Mouse (Mus musculus) embryonic facial prominence, embryonic 15.5 days (tissue): ENCODE measurements around the gene N4bp2l2. TPM values are rescaled to one million over a fixed set of nuclear protein-coding genes. Genes with fewer than 3 reads are reported as not detected.
A peak's percentile ranks its signal among the peaks of the same experiment; 100 is the strongest.
"Not testable (repeated sequence)": the region's sequence is repeated elsewhere in the genome, so short reads cannot be mapped to it uniquely, and the experiment has no call there.

Experiments used
- ATAC-seq: fragments of 200-750 bp; cut with Nextera tagmentation; 2 replicates; pipeline ENCODE4 v1.8.0; 2017; ENCODE audit warnings: low read depth, moderate TSS enrichment; ENCODE audit not compliant: insufficient number of reproducible peaks, low FRiP score, low TSS enrichment
- H3K27ac ChIP-seq: fragments of 300-500 bp; sonication (generic); replicated peaks from 2 replicates; pipeline ENCODE4 v1.5.1; 2015; ENCODE audit warnings: mild to moderate bottlenecking, inconsistent platforms
- H3K27me3 ChIP-seq: fragments of 300-500 bp; sonication (generic); 2 replicates; pipeline ENCODE4 v1.6.1; 2015; ENCODE audit warnings: inconsistent platforms
- H3K36me3 ChIP-seq: fragments of 300-500 bp; sonication (generic); 2 replicates; pipeline ENCODE4 v1.6.1; 2015; ENCODE audit warnings: mild to moderate bottlenecking, inconsistent platforms
- H3K4me1 ChIP-seq: fragments of 300-500 bp; sonication (generic); 2 replicates; pipeline ENCODE4 v1.6.1; 2015; ENCODE audit warnings: inconsistent platforms
- H3K4me2 ChIP-seq: fragments of 300-500 bp; sonication (generic); replicated peaks from 2 replicates; pipeline ENCODE4 v1.6.1; 2015; ENCODE audit warnings: mild to moderate bottlenecking, inconsistent platforms
- H3K4me3 ChIP-seq: fragments of 300-500 bp; sonication (generic); replicated peaks from 2 replicates; pipeline ENCODE4 v1.5.1; 2015; ENCODE audit warnings: mild to moderate bottlenecking, inconsistent platforms
- H3K9ac ChIP-seq: fragments of 300-500 bp; sonication (generic); 2 replicates; pipeline ENCODE4 v1.6.1; 2015; ENCODE audit warnings: inconsistent platforms
- H3K9me3 ChIP-seq: fragments of 300-500 bp; sonication (generic); replicated peaks from 2 replicates; pipeline ENCODE4 v1.6.1; 2016; ENCODE audit warnings: inconsistent platforms
- WGBS: fragments of 180-500 bp; shearing (Covaris S2); methylation state at CpG from one replicate; pipeline ENCODE4 v1.1.7; 2015; 5-methylcytosine and 5-hydroxymethylcytosine counted together
- polyA plus RNA-seq: library from polyadenylated mRNA; unstranded; fragments of >200 nt; fragmentation: Nextera tagmentation; extraction: Ambion mirVana; gene quantifications from 2 replicates; pipeline ENCODE4 v1.2.1, GENCODE M21; 2015

Gene N4bp2l2
- 41.0 and 41.4 TPM in 2 replicates for polyA plus RNA-seq

- Histone ChIP-seq H3K36me3 (peaks cover 12% of the 10 kb centered on the region), H3K4me3 (peak within 1 kb of the TSS; percentile 99), H3K27ac (peak within 1 kb of the TSS; percentile 98), H3K9ac (peak within 1 kb of the TSS; percentile 97), H3K4me2 (peak within 1 kb of the TSS; percentile 58)
- H3K27me3 ChIP-seq, H3K4me1 ChIP-seq, ATAC-seq, H3K9me3 ChIP-seq: not testable (repeated sequence)
- WGBS = 76% methylated on average over 9 of the region's 9 CpGs
These were observed at the start of gene N4bp2l2 for GRCm38 (mm10) chr5:150666133-150666739. TSS of gene N4bp2l2 (minus strand) at chr5:150666183.

- H3K27ac ChIP-seq = no peak overlapping the region
- no peak for ATAC-seq
These were observed 47.4 kb upstream of the N4bp2l2 start for GRCm38 (mm10) chr5:150713431-150713830.

GRCm38 (mm10) chr5:150711503-150711902 lies 45.5 kb upstream of the N4bp2l2 start:
- Histone ChIP-seq H3K27me3 (no peaks in the 10 kb centered on the region), H3K9ac (no peak overlapping the region), H3K4me3 (no peak overlapping the region), H3K27ac (no peak overlapping the region), H3K4me2 (no peak overlapping the region), H3K36me3 (no peaks in the 10 kb centered on the region), H3K4me1 (0 out of 2 replicates have a peak, but pooled peaks cover 5% of the 10 kb centered on the region), H3K9me3 (no peaks in the 10 kb centered on the region)
- WGBS = 89% methylated on average over 4 of the region's 4 CpGs
- ATAC-seq = no peak

More at GRCm38 (mm10) chr5:150713431-150713830, 47.4 kb upstream of the N4bp2l2 start:
- no peaks in the 10 kb centered on the region for H3K9me3 ChIP-seq
- no peak overlapping the region for H3K4me3 ChIP-seq
- H3K36me3 ChIP-seq = no peaks in the 10 kb centered on the region
- no peaks in the 10 kb centered on the region for H3K27me3 ChIP-seq
- H3K4me1 ChIP-seq = 0 out of 2 replicates have a peak, but pooled peaks cover 5% of the 10 kb centered on the region
- H3K9ac ChIP-seq = no peak overlapping the region
- H3K4me2 ChIP-seq = no peak overlapping the region

- 89% methylated on average over 3 of the region's 3 CpGs for WGBS
- not testable (repeated sequence) for H3K27ac ChIP-seq, H3K4me2 ChIP-seq, H3K36me3 ChIP-seq, H3K27me3 ChIP-seq, H3K9me3 ChIP-seq, ATAC-seq, H3K9ac ChIP-seq, H3K4me3 ChIP-seq, H3K4me1 ChIP-seq
These were observed 41.2 kb upstream of the N4bp2l2 start for GRCm38 (mm10) chr5:150707181-150707580.

- ATAC-seq, H3K27me3 ChIP-seq, H3K9ac ChIP-seq, H3K4me3 ChIP-seq, H3K36me3 ChIP-seq, H3K4me2 ChIP-seq, H3K4me1 ChIP-seq, H3K9me3 ChIP-seq, H3K27ac ChIP-seq: not testable (repeated sequence)
- WGBS = 90% methylated on average over 1 of the region's 1 CpGs
These were observed 40.7 kb upstream of the N4bp2l2 start for GRCm38 (mm10) chr5:150706651-150707050.

- Histone ChIP-seq H3K4me3 (no peak overlapping the region), H3K27me3 (no peaks in the 10 kb centered on the region), H3K27ac (no peak overlapping the region), H3K9ac (no peak overlapping the region), H3K9me3 (no peaks in the 10 kb centered on the region), H3K4me2 (no peak overlapping the region), H3K36me3 (peaks cover 3% of the 10 kb centered on the region; the same call in 1 of the 2 replicates), H3K4me1 (no peaks in the 10 kb centered on the region)
- ATAC-seq = no peak
- WGBS = 56% methylated on average over 2 of the region's 2 CpGs
These were observed 36.7 kb upstream of the N4bp2l2 start for GRCm38 (mm10) chr5:150702714-150703113.

- Histone ChIP-seq H3K27me3 (no peaks in the 10 kb centered on the region), H3K27ac (no peak overlapping the region), H3K4me1 (no peaks in the 10 kb centered on the region), H3K36me3 (peaks cover 17% of the 10 kb centered on the region), H3K4me2 (no peak overlapping the region), H3K4me3 (no peak overlapping the region), H3K9ac (no peak overlapping the region), H3K9me3 (no peaks in the 10 kb centered on the region)
- ATAC-seq = no peak
- WGBS = 89% methylated on average over 2 of the region's 2 CpGs
These were observed 27.3 kb upstream of the N4bp2l2 start for GRCm38 (mm10) chr5:150693277-150693676.

GRCm38 (mm10) chr5:150690685-150691084 lies 24.7 kb upstream of the N4bp2l2 start:
- Histone ChIP-seq H3K4me3 (no peak overlapping the region), H3K9ac (no peak overlapping the region), H3K36me3 (peaks cover 9% of the 10 kb centered on the region), H3K4me2 (no peak overlapping the region), H3K27ac (no peak overlapping the region), H3K9me3 (no peaks in the 10 kb centered on the region), H3K4me1 (no peaks in the 10 kb centered on the region), H3K27me3 (no peaks in the 10 kb centered on the region)
- ATAC-seq = no peak

- ATAC-seq, H3K9me3 ChIP-seq: not testable (repeated sequence)
These were observed 16.9 kb upstream of the N4bp2l2 start for GRCm38 (mm10) chr5:150682862-150683261.

GRCm38 (mm10) chr5:150674866-150675265 lies 8.9 kb upstream of the N4bp2l2 start:
- Histone ChIP-seq H3K36me3 (no peaks in the 10 kb centered on the region), H3K4me2 (peak overlapping the region; percentile 58), H3K27ac (no peak overlapping the region), H3K27me3 (no peaks in the 10 kb centered on the region), H3K9me3 (no peaks in the 10 kb centered on the region), H3K4me3 (peak overlapping the region; percentile 89), H3K9ac (peak overlapping the region; percentile 88; the same call in 1 of the 2 replicates), H3K4me1 (peaks cover 9% of the 10 kb centered on the region)
- no peak for ATAC-seq
- 52% methylated on average over 6 of the region's 6 CpGs for WGBS

More at GRCm38 (mm10) chr5:150682862-150683261, 16.9 kb upstream of the N4bp2l2 start:
- H3K27me3 ChIP-seq, H3K36me3 ChIP-seq, H3K4me1 ChIP-seq, H3K4me2 ChIP-seq, H3K9ac ChIP-seq, H3K27ac ChIP-seq, H3K4me3 ChIP-seq: not testable (repeated sequence)
- 95% methylated on average over 6 of the region's 6 CpGs for WGBS

GRCm38 (mm10) chr5:150673880-150674621 lies 8.1 kb upstream of the N4bp2l2 start:
- WGBS = under 1% methylated on average over 67 of the region's 91 CpGs
- H3K4me3 ChIP-seq = peak overlapping the region; percentile 89
- H3K4me2 ChIP-seq = peak overlapping the region; percentile 58
- no peaks in the 10 kb centered on the region for H3K36me3 ChIP-seq
- no peaks in the 10 kb centered on the region for H3K9me3 ChIP-seq
- H3K9ac ChIP-seq = peak overlapping the region; percentile 88
- peak; percentile 64 for ATAC-seq
- peak overlapping the region; percentile 95 for H3K27ac ChIP-seq
- H3K27me3 ChIP-seq = no peaks in the 10 kb centered on the region
- H3K4me1 ChIP-seq = peaks cover 5% of the 10 kb centered on the region
